Mouse (Mus musculus) embryonic facial prominence, embryonic 11.5 days (tissue): ENCODE data around the gene Tmprss6. TPM values are rescaled to one million over a fixed set of nuclear protein-coding genes. Genes with fewer than 3 reads are reported as not detected.

Source experiments
- ATAC-seq: fragments of 200-750 bp; cut with Nextera tagmentation; replicated peaks from 2 replicates; pipeline ENCODE4 v1.8.0; 2017; ENCODE audit warnings: low read depth; ENCODE audit not compliant: insufficient number of reproducible peaks, low FRiP score, low TSS enrichment
- DNase-seq: peaks from one replicate; pipeline ENCODE4 v3.0.0-alpha.2; 2015; ENCODE audit warnings: low spot score
- H3K27ac ChIP-seq: fragments of 300-500 bp; sonication (generic); replicated peaks from 2 replicates; pipeline ENCODE4 v1.5.1; 2014; ENCODE audit warnings: mild to moderate bottlenecking, low read depth, low read length, control low read depth
- H3K27me3 ChIP-seq: fragments of 300-500 bp; sonication (generic); 2 replicates; pipeline ENCODE4 v1.6.1; 2014; ENCODE audit warnings: mild to moderate bottlenecking, low read length, moderate library complexity, mixed read lengths; ENCODE audit not compliant: control insufficient read depth, insufficient read depth
- H3K36me3 ChIP-seq: fragments of 300-500 bp; sonication (generic); replicated peaks from 2 replicates; pipeline ENCODE4 v1.6.1; 2014; ENCODE audit warnings: low read depth, mild to moderate bottlenecking, low read length, moderate library complexity, mixed read lengths; ENCODE audit not compliant: control insufficient read depth, insufficient read depth
- H3K4me1 ChIP-seq: fragments of 300-500 bp; sonication (generic); 2 replicates; pipeline ENCODE4 v1.6.1; 2014; ENCODE audit warnings: low read length, mixed read lengths; ENCODE audit not compliant: control insufficient read depth, insufficient read depth
- H3K4me2 ChIP-seq: fragments of 300-500 bp; sonication (generic); 2 replicates; pipeline ENCODE4 v1.6.1; 2014; ENCODE audit warnings: low read depth, mild to moderate bottlenecking, control low read depth, low read length, moderate library complexity
- H3K4me3 ChIP-seq: fragments of 300-500 bp; sonication (generic); 2 replicates; pipeline ENCODE4 v1.5.1; 2014; ENCODE audit warnings: low read depth, low read length, control low read depth
- H3K9ac ChIP-seq: fragments of 300-500 bp; sonication (generic); replicated peaks from 2 replicates; pipeline ENCODE4 v1.6.1; 2014; ENCODE audit warnings: mild to moderate bottlenecking, control low read depth, low read length
- H3K9me3 ChIP-seq: fragments of 300-500 bp; sonication (generic); replicated peaks from 2 replicates; pipeline ENCODE4 v1.6.1; 2016; ENCODE audit warnings: mild to moderate bottlenecking, low read length, inconsistent platforms, mixed read lengths; ENCODE audit not compliant: control insufficient read depth
- WGBS: fragments of 180-500 bp; shearing (Covaris S2); extraction: QIAGEN DNeasy Blood & Tissue Kit; methylation state at CpG from one replicate; pipeline ENCODE4 v1.1.7; 2014; 5-methylcytosine and 5-hydroxymethylcytosine counted together
- polyA plus RNA-seq: library from polyadenylated mRNA; unstranded; fragments of >200 nt; fragmentation: Nextera tagmentation; extraction: Ambion mirVana; gene quantifications from 2 replicates; pipeline ENCODE4 v1.2.1, GENCODE M21; 2014

Gene Tmprss6
- polyA plus RNA-seq, 1 experiment from 2014 or later, result 0.21 TPM

DNA sequence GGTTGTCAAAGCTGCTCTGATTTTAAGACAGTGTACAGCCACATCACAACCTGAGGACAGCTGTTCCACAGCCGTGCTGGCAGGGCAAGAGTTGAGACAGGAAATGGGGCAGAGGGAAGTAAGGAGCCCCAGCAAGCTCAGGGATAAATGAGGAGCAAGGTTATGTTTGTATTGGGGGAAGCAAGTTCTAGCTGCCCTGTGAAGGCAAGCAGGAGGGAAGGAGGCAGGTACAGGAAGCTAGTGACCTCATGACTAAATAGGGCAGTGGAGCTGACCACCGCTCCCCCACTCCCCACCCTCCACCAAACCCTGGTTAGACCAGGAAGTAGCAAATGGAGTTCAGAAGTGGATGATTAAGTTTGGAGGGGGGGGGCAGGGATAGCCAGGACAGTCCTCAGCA is 12.6 kb upstream of the Tmprss6 start:
- no peaks in the 10 kb centered on the region for H3K27me3 ChIP-seq
- ATAC-seq (no peak), DNase-seq (no peak)
- no peak overlapping the region for H3K4me2 ChIP-seq
- 58% methylated on average over 2 of the region's 2 CpGs for WGBS
- H3K27ac ChIP-seq, result no peak overlapping the region
- H3K4me3 ChIP-seq, result no peak overlapping the region
- no peaks in the 10 kb centered on the region for H3K4me1 ChIP-seq
- H3K9ac ChIP-seq, result no peak overlapping the region
- no peaks in the 10 kb centered on the region for H3K36me3 ChIP-seq
- H3K9me3 ChIP-seq, result no peaks in the 10 kb centered on the region

DNA sequence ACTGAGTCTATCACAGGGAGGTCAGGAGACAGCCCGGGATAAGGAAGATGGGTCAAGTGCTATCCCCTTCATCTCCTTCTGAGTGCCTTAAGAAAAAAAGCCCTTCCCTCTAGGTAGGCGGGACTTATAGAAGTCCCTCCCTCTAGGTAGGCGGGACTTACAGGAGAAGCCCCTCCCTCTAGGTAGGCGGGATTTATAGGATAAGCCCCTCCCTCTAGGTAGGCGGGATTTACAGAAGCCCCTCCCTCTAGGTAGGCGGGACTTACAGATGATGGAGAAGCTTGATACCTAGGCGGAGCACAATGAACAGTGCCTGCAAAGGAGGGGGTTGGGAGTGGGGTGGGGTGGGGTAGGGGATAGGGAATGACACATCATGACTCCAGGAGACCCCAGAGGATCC is 11.7 kb upstream of the Tmprss6 start:
- H3K27ac ChIP-seq, result no peak overlapping the region
- H3K36me3 ChIP-seq, result no peaks in the 10 kb centered on the region
- no peak overlapping the region for H3K4me2 ChIP-seq
- H3K27me3 ChIP-seq, result no peaks in the 10 kb centered on the region
- ATAC-seq (no peak), DNase-seq (no peak)
- no peak overlapping the region for H3K9ac ChIP-seq
- no peaks in the 10 kb centered on the region for H3K4me1 ChIP-seq
- no peak overlapping the region for H3K4me3 ChIP-seq
- 75% methylated on average over 7 of the region's 7 CpGs for WGBS
- no peaks in the 10 kb centered on the region for H3K9me3 ChIP-seq

DNA sequence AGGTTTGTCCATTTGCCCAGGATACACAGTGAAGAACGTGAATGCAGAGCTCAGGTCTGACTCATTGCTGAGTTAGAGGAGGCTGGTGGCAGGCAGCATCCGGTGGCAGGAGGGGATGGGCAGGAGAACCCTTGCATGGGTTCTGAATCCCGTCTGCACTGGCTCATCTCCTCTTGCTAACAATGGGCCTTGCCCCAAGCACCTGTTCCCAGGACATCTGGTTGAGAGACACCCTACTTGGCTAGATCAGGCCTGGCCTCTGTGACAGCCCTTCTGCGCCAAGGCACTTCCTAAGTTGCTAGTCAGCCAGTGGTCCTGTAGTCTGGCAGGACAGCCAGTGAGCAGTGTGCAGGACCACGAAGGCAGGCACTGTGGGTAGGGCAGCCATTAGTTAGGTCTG is 11.0 kb upstream of the Tmprss6 start:
- DNase-seq, result no peak
- no peak overlapping the region for H3K4me3 ChIP-seq
- no peaks in the 10 kb centered on the region for H3K36me3 ChIP-seq
- H3K4me2 ChIP-seq, result no peak overlapping the region
- no peaks in the 10 kb centered on the region for H3K27me3 ChIP-seq
- no peaks in the 10 kb centered on the region for H3K9me3 ChIP-seq
- H3K9ac ChIP-seq, result no peak overlapping the region
- no peak for ATAC-seq
- 86% methylated on average over 5 of the region's 5 CpGs for WGBS
- no peak overlapping the region for H3K27ac ChIP-seq
- no peaks in the 10 kb centered on the region for H3K4me1 ChIP-seq

DNA sequence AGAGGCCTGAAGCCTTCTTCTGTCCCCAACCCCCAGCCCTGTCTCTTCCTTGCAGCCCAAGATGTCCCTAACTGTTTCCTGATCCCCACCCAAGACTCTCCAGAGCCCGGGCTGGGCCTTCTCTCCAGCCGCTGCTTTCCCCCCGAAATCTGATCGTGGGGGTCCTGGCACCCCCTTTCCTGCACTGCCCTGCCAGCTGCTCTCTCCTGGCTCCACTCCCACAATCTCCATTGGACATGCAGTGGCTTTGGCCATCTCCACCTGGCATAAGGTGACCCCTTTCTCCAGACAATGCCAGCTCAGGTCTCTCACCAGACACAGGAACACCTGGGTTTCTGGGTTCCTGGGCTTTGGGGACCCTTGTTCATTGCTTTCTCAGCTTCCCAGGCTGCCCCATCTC is 9.6 kb upstream of the Tmprss6 start:
- WGBS, result 87% methylated on average over 4 of the region's 4 CpGs
- H3K27me3 ChIP-seq, result no peaks in the 10 kb centered on the region

DNA sequence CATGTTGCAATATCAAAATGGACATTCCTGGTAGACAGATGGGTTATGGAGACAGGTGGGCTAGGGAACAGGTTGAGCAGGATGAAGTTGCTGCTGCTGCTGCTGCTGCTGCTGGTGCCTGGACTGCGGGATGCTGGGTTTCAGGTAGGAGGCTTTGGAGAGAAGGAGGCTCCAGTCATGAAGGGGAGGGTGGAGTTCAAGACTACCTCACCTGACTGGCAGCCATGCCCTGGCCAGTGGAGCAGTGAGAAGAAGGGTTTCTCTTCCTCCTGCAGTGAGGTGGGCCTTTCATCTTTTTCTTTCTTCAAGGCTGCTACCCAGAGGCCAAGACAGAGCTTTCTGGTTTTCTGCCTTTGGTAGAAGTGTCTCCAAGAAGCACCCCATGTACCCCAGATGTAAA is 8.4 kb upstream of the Tmprss6 start:
- Histone ChIP-seq H3K4me1 (no peaks in the 10 kb centered on the region), H3K27ac (no peak overlapping the region), H3K36me3 (no peaks in the 10 kb centered on the region), H3K4me3 (no peak overlapping the region), H3K27me3 (no peaks in the 10 kb centered on the region), H3K9me3 (no peaks in the 10 kb centered on the region), H3K4me2 (no peak overlapping the region), H3K9ac (no peak overlapping the region)
- 100% methylated on average over 1 of the region's 1 CpGs for WGBS
- ATAC-seq (no peak), DNase-seq (no peak)

More for the DNA sequence above, 9.6 kb upstream of the Tmprss6 start:
- H3K4me1 ChIP-seq, result no peaks in the 10 kb centered on the region
- H3K4me2 ChIP-seq, result no peak overlapping the region
- H3K9me3 ChIP-seq, result no peaks in the 10 kb centered on the region
- no peak overlapping the region for H3K9ac ChIP-seq
- H3K4me3 ChIP-seq, result no peak overlapping the region
- DNase-seq (no peak), ATAC-seq (no peak)
- no peak overlapping the region for H3K27ac ChIP-seq
- H3K36me3 ChIP-seq, result no peaks in the 10 kb centered on the region

- H3K4me2 ChIP-seq, result no peak overlapping the region
- H3K9ac ChIP-seq, result no peak overlapping the region
- WGBS, result 61% methylated on average over 3 of the region's 3 CpGs
- H3K9me3 ChIP-seq, result no peaks in the 10 kb centered on the region
- no peaks in the 10 kb centered on the region for H3K36me3 ChIP-seq
- no peak overlapping the region for H3K27ac ChIP-seq
- no peak for DNase-seq
- H3K27me3 ChIP-seq, result no peaks in the 10 kb centered on the region
- no peak for ATAC-seq
- no peak overlapping the region for H3K4me3 ChIP-seq
- H3K4me1 ChIP-seq, result no peaks in the 10 kb centered on the region
Observed at GRCm38 (mm10) chr15:78475604-78476031, 7.2 kb upstream of the Tmprss6 start.

GRCm38 (mm10) chr15:78473442-78473841 is 5.0 kb upstream of the Tmprss6 start:
- H3K9ac ChIP-seq, result no peak overlapping the region
- no peaks in the 10 kb centered on the region for H3K27me3 ChIP-seq
- H3K9me3 ChIP-seq, result no peaks in the 10 kb centered on the region
- DNase-seq, result no peak
- no peaks in the 10 kb centered on the region for H3K4me1 ChIP-seq
- H3K36me3 ChIP-seq, result no peaks in the 10 kb centered on the region
- H3K27ac ChIP-seq, result no peak overlapping the region
- H3K4me2 ChIP-seq, result no peak overlapping the region
- no peak overlapping the region for H3K4me3 ChIP-seq
- no peak for ATAC-seq
- WGBS, result 82% methylated on average over 6 of the region's 6 CpGs

- H3K27ac ChIP-seq, result no peak overlapping the region
- no peaks in the 10 kb centered on the region for H3K4me1 ChIP-seq
- H3K9me3 ChIP-seq, result no peaks in the 10 kb centered on the region
- no peak overlapping the region for H3K4me3 ChIP-seq
- H3K4me2 ChIP-seq, result no peak overlapping the region
- no peaks in the 10 kb centered on the region for H3K27me3 ChIP-seq
- ATAC-seq, result no peak
- no peaks in the 10 kb centered on the region for H3K36me3 ChIP-seq
- DNase-seq, result no peak
- 45% methylated on average over 7 of the region's 7 CpGs for WGBS
- no peak overlapping the region for H3K9ac ChIP-seq
Observed at GRCm38 (mm10) chr15:78471902-78472301, 3.5 kb upstream of the Tmprss6 start.
